Mouse (Mus musculus) gastrocnemius, postnatal 4 days (tissue): ENCODE results near the gene Pth2r. TPM values are rescaled to one million over a fixed set of nuclear protein-coding genes. Genes with fewer than 3 reads are reported as not detected.

ENCODE experiments used
- total RNA-seq, 2 experiments: library from RNA; stranded (reverse); gene quantifications; 2 replicates each; pipeline ENCODE4 v1.2.3; 2021

Pth2r gene
- total RNA-seq, 2 experiments from 2014 or later, result not detected

Other genes starting within 250 kb of the Pth2r start
- gene Akr1cl, start 249.3 kb upstream of the Pth2r start, total RNA-seq, result not detected
- gene Cryge, start 230.9 kb upstream of the Pth2r start, total RNA-seq, result not detected
- gene Crygd, start 218.6 kb upstream of the Pth2r start, total RNA-seq, result not detected
- gene Crygc, start 208.4 kb upstream of the Pth2r start, total RNA-seq, result not detected
- gene Crygb, start 199.8 kb upstream of the Pth2r start, total RNA-seq, result not detected
- gene Cryga, start 178.7 kb upstream of the Pth2r start, total RNA-seq, result not detected
- gene Gm28845, start 162.5 kb upstream of the Pth2r start, total RNA-seq, result not detected
- gene D630023F18Rik, start 158.8 kb upstream of the Pth2r start, total RNA-seq, result not detected
- 10 to 100 TPM; 58.4 to 60.6 TPM for gene Idh1, start 95.6 kb upstream of the Pth2r start, total RNA-seq
- gene Pikfyve, start 95.4 kb upstream of the Pth2r start, total RNA-seq, result 10 to 100 TPM; 16.4 to 18.6 TPM